Mouse (Mus musculus) midbrain, embryonic 12.5 days (tissue): ENCODE data around the gene Mpzl1. TPM values are rescaled to one million over a fixed set of nuclear protein-coding genes. Genes with fewer than 3 reads are reported as not detected.

Experiments used
- ATAC-seq: fragments of 200-750 bp; cut with Nextera tagmentation; 2 replicates; pipeline ENCODE4 v1.8.0; 2017; ENCODE audit warnings: low read depth, moderate TSS enrichment, moderate library complexity; ENCODE audit not compliant: low FRiP score
- H3K27ac ChIP-seq: fragments of 300-500 bp; sonication (generic); replicated peaks from 2 replicates; pipeline ENCODE4 v1.5.1; 2016; ENCODE audit warnings: mild to moderate bottlenecking
- H3K27me3 ChIP-seq: fragments of 300-500 bp; sonication (generic); 2 replicates; pipeline ENCODE4 v1.6.1; 2016; ENCODE audit warnings: mild to moderate bottlenecking
- H3K36me3 ChIP-seq: fragments of 300-500 bp; sonication (generic); 2 replicates; pipeline ENCODE4 v1.6.1; 2016
- H3K4me1 ChIP-seq: fragments of 300-500 bp; sonication (generic); 2 replicates; pipeline ENCODE4 v1.6.1; 2016
- H3K4me2 ChIP-seq: fragments of 300-500 bp; sonication (generic); replicated peaks from 2 replicates; pipeline ENCODE4 v1.6.1; 2016; ENCODE audit warnings: mild to moderate bottlenecking, moderate library complexity
- H3K4me3 ChIP-seq: fragments of 300-500 bp; sonication (generic); 2 replicates; pipeline ENCODE4 v1.5.1; 2016; ENCODE audit warnings: mild to moderate bottlenecking
- H3K9ac ChIP-seq: fragments of 300-500 bp; sonication (generic); replicated peaks from 2 replicates; pipeline ENCODE4 v1.6.1; 2016; ENCODE audit warnings: mild to moderate bottlenecking, moderate library complexity
- H3K9me3 ChIP-seq: fragments of 300-500 bp; sonication (generic); 2 replicates; pipeline ENCODE4 v1.6.1; 2016; ENCODE audit warnings: mild to moderate bottlenecking
- WGBS: fragments of 180-500 bp; shearing (Covaris S2); methylation state at CpG from one replicate; pipeline ENCODE4 v1.1.7; 2016; 5-methylcytosine and 5-hydroxymethylcytosine counted together
- polyA plus RNA-seq: library from polyadenylated mRNA; unstranded; fragments of >200 nt; fragmentation: Nextera tagmentation; extraction: Ambion mirVana; gene quantifications from 2 replicates; pipeline ENCODE4 v1.2.1, GENCODE M21; 2016

Mpzl1 gene
- polyA plus RNA-seq, 1 experiment from 2014 or later = 133 TPM

DNA sequence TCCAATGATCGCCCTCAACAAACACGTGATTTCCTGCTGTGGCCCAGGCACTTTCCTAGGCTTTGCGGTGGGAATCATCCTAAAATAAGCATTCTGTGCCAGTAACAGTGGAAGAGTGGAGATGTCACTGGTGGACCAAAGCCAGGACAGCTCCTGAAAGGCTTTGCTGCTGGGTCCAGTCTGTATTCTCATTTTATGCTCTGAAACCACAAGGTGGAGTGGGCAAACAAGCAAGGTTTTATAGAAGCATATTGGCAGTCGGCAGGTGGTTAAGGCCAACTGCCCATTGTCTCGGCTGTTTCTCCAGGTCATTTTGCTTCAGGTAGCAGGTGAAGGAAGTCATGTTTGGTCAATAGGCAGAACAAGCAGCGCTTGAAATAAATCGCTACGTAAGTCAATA is 3.2 kb downstream of the Mpzl1 start:
- peaks cover 43% of the 10 kb centered on the region for H3K4me1 ChIP-seq
- H3K9ac ChIP-seq = no peak overlapping the region
- no peaks in the 10 kb centered on the region for H3K9me3 ChIP-seq
- no peak overlapping the region for H3K4me2 ChIP-seq
- ATAC-seq = no peak
- H3K36me3 ChIP-seq = no peaks in the 10 kb centered on the region
- no peaks in the 10 kb centered on the region for H3K27me3 ChIP-seq
- no peak overlapping the region for H3K4me3 ChIP-seq
- H3K27ac ChIP-seq = no peak overlapping the region
- WGBS = 85% methylated on average over 8 of the region's 8 CpGs

DNA sequence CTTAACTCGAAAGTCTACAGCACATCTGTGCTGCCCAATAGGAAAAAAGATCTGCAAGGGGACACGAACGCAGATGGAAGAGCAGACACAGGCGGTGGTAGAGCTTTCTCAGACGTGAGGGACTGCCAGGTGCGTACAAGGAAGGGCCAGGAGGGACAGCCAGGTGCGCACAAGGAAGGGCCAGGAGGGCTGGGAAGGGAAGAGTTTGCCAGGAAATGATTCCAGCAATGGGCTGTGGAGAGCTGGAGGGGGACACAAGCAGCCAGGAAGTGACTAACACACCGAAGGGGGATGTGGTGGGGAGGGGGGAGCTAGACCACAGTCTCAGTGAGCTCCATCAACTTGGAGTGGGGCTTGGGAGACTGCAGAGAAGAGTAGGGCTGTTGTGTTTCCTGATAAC is 4.4 kb downstream of the Mpzl1 start:
- H3K36me3 ChIP-seq = no peaks in the 10 kb centered on the region
- H3K9me3 ChIP-seq = no peaks in the 10 kb centered on the region
- H3K4me2 ChIP-seq = no peak overlapping the region
- no peak overlapping the region; the same call in 1 of the 2 replicates for H3K27ac ChIP-seq
- 40% methylated on average over 8 of the region's 8 CpGs for WGBS
- H3K27me3 ChIP-seq = no peaks in the 10 kb centered on the region
- no peak for ATAC-seq
- H3K4me1 ChIP-seq = peaks cover 36% of the 10 kb centered on the region
- 0 out of 2 replicates have a peak overlapping the region, but pooled peaks have one; percentile 15 for H3K9ac ChIP-seq
- H3K4me3 ChIP-seq = no peak overlapping the region

DNA sequence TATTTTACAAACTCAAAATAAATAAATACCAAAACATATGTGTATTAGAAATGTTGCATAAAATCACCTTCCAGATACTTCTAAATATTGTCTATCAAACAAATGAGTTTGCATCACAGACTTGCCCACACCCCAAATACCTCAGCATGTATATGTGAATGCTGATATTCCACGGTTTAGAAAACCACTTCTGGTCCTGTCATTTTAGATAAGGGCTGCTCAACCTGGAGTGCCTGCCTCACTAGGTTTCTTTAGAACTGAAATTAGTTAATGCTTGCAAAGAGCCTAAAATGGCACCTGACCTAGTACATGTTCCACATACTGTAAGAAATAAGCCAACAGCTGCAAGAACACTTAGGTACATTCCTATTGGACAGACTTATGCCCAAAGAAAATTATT is 5.7 kb downstream of the Mpzl1 start:
- Histone ChIP-seq H3K4me3 (no peak overlapping the region), H3K4me2 (no peak overlapping the region), H3K36me3 (no peaks in the 10 kb centered on the region), H3K4me1 (peaks cover 34% of the 10 kb centered on the region), H3K9me3 (no peaks in the 10 kb centered on the region), H3K27ac (no peak overlapping the region), H3K9ac (no peak overlapping the region), H3K27me3 (no peaks in the 10 kb centered on the region)
- no peak for ATAC-seq
- WGBS = 93% methylated on average over 1 of the region's 1 CpGs

DNA sequence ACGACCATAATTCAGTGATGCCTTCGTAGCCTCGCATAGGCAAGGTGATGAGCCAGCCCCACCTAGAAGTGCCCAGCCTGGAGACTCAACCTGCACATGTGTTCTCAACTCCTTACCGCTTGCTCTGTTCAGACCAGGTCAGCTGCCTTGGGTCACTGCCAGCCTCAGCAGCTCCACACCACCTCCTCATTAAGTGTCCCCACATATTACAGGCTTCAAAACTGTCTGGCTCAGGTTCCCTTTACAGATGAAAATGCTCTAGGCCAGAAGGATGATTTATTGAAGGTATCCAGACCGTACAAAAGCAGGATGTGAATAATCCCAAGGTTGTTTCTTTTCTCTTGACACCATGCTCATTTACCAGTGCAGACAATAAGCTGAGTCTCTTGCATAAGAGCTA is 8.4 kb downstream of the Mpzl1 start:
- H3K27me3 ChIP-seq = no peaks in the 10 kb centered on the region
- H3K4me1 ChIP-seq = peaks cover 11% of the 10 kb centered on the region
- WGBS = 94% methylated on average over 5 of the region's 5 CpGs
- H3K9ac ChIP-seq = no peak overlapping the region
- no peak for ATAC-seq
- H3K36me3 ChIP-seq = no peaks in the 10 kb centered on the region
- H3K4me2 ChIP-seq = no peak overlapping the region
- H3K4me3 ChIP-seq = no peak overlapping the region
- H3K9me3 ChIP-seq = no peaks in the 10 kb centered on the region
- no peak overlapping the region for H3K27ac ChIP-seq

DNA sequence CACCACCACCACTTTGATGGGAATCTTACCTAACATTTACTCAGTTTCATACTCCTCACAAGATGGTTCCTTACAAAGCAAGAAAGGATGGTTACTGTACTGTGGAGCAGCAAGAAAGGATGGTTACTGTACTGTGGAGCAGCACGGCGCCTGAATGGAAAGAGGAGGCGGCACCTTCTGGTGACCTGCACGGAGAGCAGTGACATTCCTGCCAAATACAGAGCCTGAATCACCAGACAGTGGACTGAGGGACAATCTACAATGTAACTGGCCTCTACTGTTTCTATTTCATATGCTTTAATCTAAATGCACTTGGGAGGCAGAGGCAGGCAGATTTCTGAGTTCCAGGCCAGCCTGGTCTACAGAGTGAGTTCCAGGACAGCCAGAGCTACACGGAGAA is 9.3 kb downstream of the Mpzl1 start:
- no peak overlapping the region for H3K4me2 ChIP-seq
- whole genome bisulfite sequencing = 90% methylated on average over 5 of the region's 5 CpGs
- no peak overlapping the region for H3K9ac ChIP-seq
- no peaks in the 10 kb centered on the region for H3K36me3 ChIP-seq
- H3K27ac ChIP-seq = no peak overlapping the region
- no peaks in the 10 kb centered on the region for H3K9me3 ChIP-seq
- no peak overlapping the region for H3K4me3 ChIP-seq
- no peak for ATAC-seq
- no peaks in the 10 kb centered on the region for H3K27me3 ChIP-seq
- H3K4me1 ChIP-seq = peaks cover 7% of the 10 kb centered on the region

DNA sequence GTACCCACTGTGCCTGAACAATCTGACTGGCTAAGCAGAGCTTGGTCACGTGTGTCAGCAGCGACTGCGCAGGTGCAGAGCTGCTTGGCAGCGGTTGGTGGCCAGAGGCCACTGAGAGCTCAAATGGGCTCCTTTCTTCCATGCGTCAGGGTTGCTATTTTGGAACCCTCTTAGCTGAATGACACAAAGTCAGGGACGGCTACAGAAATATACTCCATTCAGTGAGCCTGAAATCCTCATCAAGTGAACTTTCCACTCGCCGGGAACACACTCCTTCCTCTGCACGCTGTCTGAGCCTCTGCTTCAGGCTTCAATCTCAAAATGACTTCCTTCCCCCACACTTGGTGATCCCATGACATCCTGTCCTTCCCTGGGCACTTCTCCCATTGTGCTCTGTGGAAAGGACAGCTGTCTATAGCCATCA is 16.1 kb downstream of the Mpzl1 start:
- ATAC-seq = no peak; the same call in 1 of the 2 replicates
- WGBS = 47% methylated on average over 9 of the region's 9 CpGs
- H3K27ac ChIP-seq = peak overlapping the region; percentile 52; the same call in 1 of the 2 replicates
- no peak overlapping the region for H3K4me2 ChIP-seq
- H3K9me3 ChIP-seq = no peaks in the 10 kb centered on the region
- H3K27me3 ChIP-seq = no peaks in the 10 kb centered on the region
- peaks cover 22% of the 10 kb centered on the region for H3K4me1 ChIP-seq
- H3K9ac ChIP-seq = no peak overlapping the region
- H3K36me3 ChIP-seq = peaks cover 20% of the 10 kb centered on the region
- no peak overlapping the region for H3K4me3 ChIP-seq

DNA sequence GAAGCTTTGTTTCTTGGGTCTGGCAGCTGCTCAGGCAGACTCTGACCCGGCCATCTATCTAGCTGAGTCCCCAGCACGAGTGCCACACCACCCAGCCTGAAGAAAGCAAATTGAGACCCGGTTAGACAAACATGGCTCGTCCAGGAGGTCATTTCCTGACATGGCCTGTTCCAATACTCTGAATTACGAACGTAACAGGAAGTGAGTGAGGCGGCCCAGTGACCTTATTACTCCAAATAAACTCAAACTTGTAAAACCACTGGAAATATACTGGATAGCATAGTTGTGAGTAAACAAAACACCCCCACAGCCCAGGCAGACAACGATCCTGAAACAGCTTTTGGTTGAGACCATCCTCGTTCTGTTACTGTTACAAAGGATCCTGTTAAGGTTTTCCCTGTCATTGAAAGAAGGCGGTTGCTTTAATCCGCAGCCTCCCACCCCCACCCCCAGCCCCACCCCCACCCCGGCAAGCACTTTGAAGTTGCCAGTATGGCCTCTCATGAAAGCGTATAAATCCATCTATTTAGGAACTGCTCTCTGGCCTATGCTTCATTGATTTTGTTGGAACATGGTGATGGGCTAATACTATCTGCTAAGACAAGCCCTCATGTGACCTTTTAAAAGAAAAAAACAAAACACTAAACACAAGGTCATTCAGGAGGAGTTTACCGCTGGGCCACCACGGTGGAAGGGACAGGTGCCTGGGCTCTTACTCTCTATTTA is 17.0 kb downstream of the Mpzl1 start:
- peaks cover 20% of the 10 kb centered on the region for H3K36me3 ChIP-seq
- H3K27me3 ChIP-seq = no peaks in the 10 kb centered on the region
- peak overlapping the region; percentile 52 for H3K27ac ChIP-seq
- H3K9ac ChIP-seq = 0 out of 2 replicates have a peak overlapping the region, but pooled peaks have one; percentile 11
- 0 out of 2 replicates have a peak overlapping the region, but pooled peaks have one; percentile 17 for H3K4me2 ChIP-seq
- no peak overlapping the region for H3K4me3 ChIP-seq
- H3K4me1 ChIP-seq = peaks cover 22% of the 10 kb centered on the region
- H3K9me3 ChIP-seq = no peaks in the 10 kb centered on the region
- WGBS = 6% methylated on average over 15 of the region's 15 CpGs
- peak; percentile 65 for ATAC-seq

DNA sequence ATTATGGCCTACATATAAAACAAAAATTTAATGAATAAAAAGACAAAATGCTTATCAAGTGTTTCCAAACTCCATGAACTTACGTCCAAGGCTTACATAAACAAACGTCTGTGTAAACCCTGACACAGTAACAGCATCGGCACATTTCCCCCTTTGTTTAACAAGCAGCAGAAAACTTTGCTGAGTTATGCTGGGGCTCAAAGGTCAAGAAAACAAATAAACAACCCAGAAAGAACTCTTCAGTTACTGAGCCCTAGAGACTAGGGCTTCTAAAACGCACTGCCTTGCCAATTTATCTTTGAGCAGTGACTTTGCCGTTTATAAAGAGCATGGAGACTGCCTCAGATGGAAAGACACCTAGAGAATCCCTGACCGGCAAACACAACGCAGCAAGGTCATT is 17.7 kb downstream of the Mpzl1 start:
- Histone ChIP-seq H3K27me3 (no peaks in the 10 kb centered on the region), H3K9me3 (no peaks in the 10 kb centered on the region), H3K9ac (no peak overlapping the region), H3K36me3 (peaks cover 20% of the 10 kb centered on the region), H3K4me3 (no peak overlapping the region), H3K4me1 (peaks cover 22% of the 10 kb centered on the region), H3K4me2 (no peak overlapping the region), H3K27ac (peak overlapping the region; percentile 52; the same call in 1 of the 2 replicates)
- no peak for ATAC-seq
- 46% methylated on average over 7 of the region's 7 CpGs for WGBS

DNA sequence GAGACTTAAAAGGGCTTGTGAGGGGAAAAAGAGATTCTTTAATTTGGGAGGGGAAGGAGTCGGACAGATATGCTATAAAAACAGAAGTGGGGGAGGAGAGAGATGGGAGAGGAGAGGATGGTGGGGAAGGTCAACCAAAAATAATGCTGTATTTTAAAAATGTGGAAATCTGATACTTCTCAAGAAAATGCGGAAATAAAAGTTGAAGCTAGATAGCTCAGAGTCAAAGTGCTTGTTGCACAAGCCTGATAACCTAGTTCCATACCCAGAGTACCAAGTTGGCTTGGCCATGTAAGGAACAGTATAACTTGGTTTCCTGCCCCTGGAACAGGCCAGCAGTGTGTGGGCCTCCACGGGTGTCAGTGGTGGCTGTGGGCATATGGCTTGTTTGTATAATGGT is 19.5 kb downstream of the Mpzl1 start:
- Histone ChIP-seq H3K4me3 (no peak overlapping the region), H3K9ac (no peak overlapping the region), H3K27me3 (no peaks in the 10 kb centered on the region), H3K4me2 (no peak overlapping the region), H3K4me1 (peaks cover 37% of the 10 kb centered on the region), H3K36me3 (peaks cover 20% of the 10 kb centered on the region), H3K9me3 (no peaks in the 10 kb centered on the region), H3K27ac (no peak overlapping the region)
- 98% methylated on average over 3 of the region's 3 CpGs for WGBS
- ATAC-seq = no peak

DNA sequence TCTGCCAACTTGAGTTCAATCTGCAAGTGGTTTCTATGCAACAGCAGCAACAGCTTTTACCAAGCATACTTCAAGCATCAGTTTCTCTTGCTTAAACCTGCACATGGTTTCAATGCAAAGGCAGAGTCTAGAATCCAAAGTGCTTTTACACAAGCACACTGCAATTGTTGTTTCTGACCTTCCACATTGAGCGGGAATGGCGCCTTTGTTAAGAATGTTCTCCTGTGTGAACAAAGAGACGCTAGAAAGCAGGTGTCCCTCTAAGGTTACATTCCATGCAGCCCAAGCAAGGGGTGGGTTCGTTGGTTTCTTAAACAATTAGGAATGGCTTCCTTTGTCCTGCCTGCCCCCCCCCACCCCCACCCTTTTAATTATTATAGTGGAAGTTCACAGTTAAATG is 20.4 kb downstream of the Mpzl1 start:
- Histone ChIP-seq H3K9me3 (no peaks in the 10 kb centered on the region), H3K4me3 (no peak overlapping the region), H3K27ac (no peak overlapping the region), H3K36me3 (peaks cover 20% of the 10 kb centered on the region), H3K4me2 (no peak overlapping the region), H3K27me3 (no peaks in the 10 kb centered on the region), H3K4me1 (peaks cover 44% of the 10 kb centered on the region), H3K9ac (no peak overlapping the region)
- 89% methylated on average over 4 of the region's 4 CpGs for WGBS
- no peak for ATAC-seq

DNA sequence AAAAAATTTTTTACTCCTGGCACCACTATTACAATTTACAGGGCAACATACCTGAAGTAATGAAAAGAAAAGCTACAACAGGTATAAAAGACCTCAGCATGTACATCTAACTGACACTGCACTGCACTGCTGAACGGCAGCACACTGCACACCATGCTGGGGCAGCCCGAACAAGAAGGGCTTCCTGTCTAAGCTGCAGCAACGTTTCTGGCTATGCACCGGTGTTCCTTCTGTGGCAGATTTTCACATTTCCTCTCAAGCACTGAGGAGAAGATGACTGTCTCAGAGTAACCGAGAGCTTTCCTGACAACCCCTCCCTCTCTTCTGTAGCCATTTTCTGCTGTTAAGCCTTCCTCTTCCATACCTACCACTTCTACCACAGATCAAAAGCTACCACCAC is 21.6 kb downstream of the Mpzl1 start:
- peaks cover 33% of the 10 kb centered on the region for H3K4me1 ChIP-seq
- no peak overlapping the region for H3K9ac ChIP-seq
- no peak overlapping the region for H3K27ac ChIP-seq
- no peak for ATAC-seq
- H3K4me3 ChIP-seq = no peak overlapping the region
- H3K27me3 ChIP-seq = no peaks in the 10 kb centered on the region
- no peaks in the 10 kb centered on the region for H3K9me3 ChIP-seq
- no peak overlapping the region for H3K4me2 ChIP-seq
- WGBS = 88% methylated on average over 5 of the region's 5 CpGs
- H3K36me3 ChIP-seq = peaks cover 24% of the 10 kb centered on the region

DNA sequence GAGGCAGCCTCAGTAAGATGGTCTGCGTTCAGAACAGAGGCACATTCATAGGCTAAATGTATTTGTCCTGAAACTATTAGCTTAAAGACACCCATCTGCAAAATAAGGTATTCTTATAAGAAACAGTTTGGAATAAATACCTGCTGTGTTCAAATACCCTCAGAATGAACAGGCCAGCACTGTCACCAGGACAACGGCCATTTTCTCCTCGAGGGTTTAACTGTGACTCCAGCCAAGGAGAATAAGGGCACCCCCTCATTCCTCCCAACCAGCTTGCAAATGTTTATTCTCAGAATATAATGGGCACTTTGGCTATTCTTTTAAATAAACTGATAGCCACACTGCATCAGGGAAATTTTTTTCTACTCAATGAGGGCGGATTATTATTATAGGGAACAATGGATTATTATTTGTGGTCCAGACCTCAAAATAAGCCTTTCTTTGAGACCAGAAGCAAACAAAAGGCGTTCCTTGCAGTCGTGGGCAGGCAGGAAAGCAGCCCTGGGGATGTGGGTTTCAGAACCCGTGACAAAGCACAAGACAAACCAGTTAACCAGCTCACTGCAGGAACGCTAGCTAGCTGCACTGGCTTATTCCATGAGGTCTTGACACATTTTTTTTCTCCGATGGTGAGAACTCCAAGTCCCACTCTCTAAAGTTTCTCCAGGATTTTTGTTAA is 23.9 kb downstream of the Mpzl1 start:
- peaks cover 39% of the 10 kb centered on the region for H3K36me3 ChIP-seq
- H3K9me3 ChIP-seq = no peaks in the 10 kb centered on the region
- H3K27ac ChIP-seq = peak overlapping the region; percentile 72
- H3K4me1 ChIP-seq = peaks cover 22% of the 10 kb centered on the region
- H3K9ac ChIP-seq = no peak overlapping the region
- WGBS = 16% methylated on average over 9 of the region's 9 CpGs
- peak; percentile 63 for ATAC-seq
- H3K4me2 ChIP-seq = peak overlapping the region; percentile 6; the same call in 1 of the 2 replicates
- H3K4me3 ChIP-seq = no peak overlapping the region
- no peaks in the 10 kb centered on the region for H3K27me3 ChIP-seq
